Mouse (Mus musculus) thymus, postnatal 14 days (tissue): ENCODE measurements around the gene Treml2.
"Not testable (repeated sequence)": the region's sequence is repeated elsewhere in the genome, so short reads cannot be mapped to it uniquely, and the experiment has no call there.

ENCODE experiments used
- DNase-seq: peaks from one replicate; pipeline ENCODE4 v3.0.0; 2021

Gene Treml2

GRCm38 (mm10) chr17:48352976-48353375 is 53.7 kb downstream of the Treml2 start:
- DNase-seq = not testable (repeated sequence)

- DNase-seq = no peak
Observed at GRCm38 (mm10) chr17:48355822-48356221, 56.5 kb downstream of the Treml2 start.

- DNase-seq = no peak
Observed at GRCm38 (mm10) chr17:48357892-48358291, 58.6 kb downstream of the Treml2 start.

GRCm38 (mm10) chr17:48359616-48360015 is 60.3 kb downstream of the Treml2 start, which contains the start of gene Treml1:
Gene Treml1, plus strand, starts transcription at chr17:48359916.
- DNase-seq = no peak

GRCm38 (mm10) chr17:48360462-48360861 is 61.2 kb downstream of the Treml2 start:
- no peak for DNase-seq
